Mouse (Mus musculus) olfactory bulb, adult 2 months (tissue): Measurements from ENCODE around the gene Uri1.

Experiments used
- CTCF ChIP-seq: fragments of 200-500 bp; IDR thresholded peaks from 2 replicates; pipeline ENCODE4 v1.5.1; 2012; ENCODE audit warnings: low read depth, mild to moderate bottlenecking, low read length, moderate library complexity; ENCODE audit not compliant: insufficient read depth
- POLR2A ChIP-seq: fragments of 200-500 bp; IDR thresholded peaks from 2 replicates; pipeline ENCODE4 v1.6.1; 2012; ENCODE audit warnings: mild to moderate bottlenecking, low read depth, low read length, moderate library complexity; ENCODE audit not compliant: insufficient read depth

- TF ChIP-seq CTCF, result no peak
- TF ChIP-seq POLR2A, result no peak
Observed at GRCm38 (mm10) chr7:37936459-37936858, 86.9 kb downstream of the Uri1 start.
